Mouse (Mus musculus) neural tube, embryonic 13.5 days (tissue): Measurements from ENCODE around the gene Ptgfrn. TPM values are rescaled to one million over a fixed set of nuclear protein-coding genes. Genes with fewer than 3 reads are reported as not detected.

Experiments used
- ATAC-seq: fragments of 200-750 bp; cut with Nextera tagmentation; 2 replicates; pipeline ENCODE4 v1.8.0; 2017; ENCODE audit warnings: low read depth, mild to moderate bottlenecking, moderate TSS enrichment, moderate library complexity
- H3K27ac ChIP-seq: fragments of 300-500 bp; sonication (generic); replicated peaks from 2 replicates; pipeline ENCODE4 v1.5.1; 2015; ENCODE audit warnings: moderate library complexity, mild to moderate bottlenecking, inconsistent platforms
- H3K27me3 ChIP-seq: fragments of 300-500 bp; sonication (generic); 2 replicates; pipeline ENCODE4 v1.6.1; 2015; ENCODE audit warnings: mild to moderate bottlenecking, inconsistent platforms
- H3K36me3 ChIP-seq: fragments of 300-500 bp; sonication (generic); 2 replicates; pipeline ENCODE4 v1.6.1; 2015; ENCODE audit warnings: mild to moderate bottlenecking, inconsistent platforms
- H3K4me1 ChIP-seq: fragments of 300-500 bp; sonication (generic); replicated peaks from 2 replicates; pipeline ENCODE4 v1.6.1; 2015; ENCODE audit warnings: inconsistent platforms
- H3K4me2 ChIP-seq: fragments of 300-500 bp; sonication (generic); 2 replicates; pipeline ENCODE4 v1.6.1; 2015; ENCODE audit warnings: inconsistent platforms, mild to moderate bottlenecking, moderate library complexity
- H3K4me3 ChIP-seq: fragments of 300-500 bp; sonication (generic); 2 replicates; pipeline ENCODE4 v1.5.1; 2015; ENCODE audit warnings: mild to moderate bottlenecking, inconsistent platforms
- H3K9ac ChIP-seq: fragments of 300-500 bp; sonication (generic); 2 replicates; pipeline ENCODE4 v1.6.1; 2015; ENCODE audit warnings: moderate library complexity, mild to moderate bottlenecking, inconsistent platforms
- H3K9me3 ChIP-seq: fragments of 300-500 bp; sonication (generic); 2 replicates; pipeline ENCODE4 v1.6.1; 2016; ENCODE audit warnings: inconsistent platforms
- WGBS: fragments of 180-500 bp; shearing (Covaris S2); methylation state at CpG from one replicate; pipeline ENCODE4 v1.1.7; 2015; 5-methylcytosine and 5-hydroxymethylcytosine counted together
- polyA plus RNA-seq: library from polyadenylated mRNA; unstranded; fragments of >200 nt; fragmentation: Nextera tagmentation; extraction: Ambion mirVana; gene quantifications from 2 replicates; pipeline ENCODE4 v1.2.1, GENCODE M21; 2015

The Ptgfrn gene
- polyA plus RNA-seq, 1 experiment from 2014 or later, result 3.5 TPM

DNA sequence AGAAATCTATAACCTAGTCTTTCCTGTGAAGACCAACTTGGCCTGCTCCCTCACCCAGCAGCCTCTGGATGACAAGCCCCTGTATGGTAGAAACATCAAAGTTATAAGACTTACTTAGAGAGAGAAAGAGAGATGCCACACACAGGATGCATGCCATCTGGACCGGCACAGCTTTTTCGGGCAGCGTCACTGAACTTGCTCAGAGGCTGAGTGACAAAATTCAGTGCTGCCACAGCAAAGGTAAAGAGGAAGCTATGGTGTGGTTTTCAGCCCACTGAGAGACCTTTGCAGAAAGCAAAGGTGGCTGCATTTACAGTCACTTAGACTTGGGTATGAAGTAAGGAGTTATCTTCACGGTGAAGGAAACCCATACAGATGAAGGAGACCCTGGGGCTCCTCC is 80.7 kb downstream of the Ptgfrn start, which contains the start of gene Cd101:
Cd101 (minus strand) TSS at position 218 of the 400 bp plus-strand sequence.
- Histone ChIP-seq H3K4me2 (no peak within 1 kb of the TSS), H3K36me3 (no peaks in the 10 kb centered on the region), H3K4me1 (no peaks in the 10 kb centered on the region), H3K9me3 (no peaks in the 10 kb centered on the region), H3K27me3 (no peaks in the 10 kb centered on the region), H3K4me3 (no peak within 1 kb of the TSS), H3K27ac (no peak within 1 kb of the TSS), H3K9ac (no peak within 1 kb of the TSS)
- ATAC-seq, result no peak
- WGBS, result 95% methylated on average over 4 of the region's 4 CpGs

DNA sequence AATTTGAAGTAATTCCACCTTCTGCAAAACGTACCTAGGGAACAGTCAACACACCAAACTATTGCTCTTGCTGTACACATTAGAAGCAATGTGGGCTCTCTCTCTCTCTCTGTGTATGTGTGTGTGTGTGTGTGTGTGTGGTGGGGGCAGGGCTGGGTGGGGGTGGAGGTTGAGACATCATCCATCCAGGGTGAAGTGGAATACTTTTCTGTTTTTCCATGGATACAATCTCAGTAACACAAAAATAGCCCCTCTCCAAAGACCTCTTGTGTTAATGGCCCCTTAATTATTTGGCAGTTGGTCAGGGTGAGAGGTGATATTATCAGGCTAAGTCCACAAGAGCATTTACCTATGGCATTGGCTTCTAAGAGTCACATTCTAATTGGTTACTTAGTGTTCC is 83.3 kb downstream of the Ptgfrn start:
- no peaks in the 10 kb centered on the region for H3K4me1 ChIP-seq
- ATAC-seq, result no peak
- H3K9ac ChIP-seq, result no peak overlapping the region
- no peak overlapping the region for H3K4me2 ChIP-seq
- H3K27me3 ChIP-seq, result no peaks in the 10 kb centered on the region
- H3K27ac ChIP-seq, result no peak overlapping the region
- H3K4me3 ChIP-seq, result no peak overlapping the region
- H3K36me3 ChIP-seq, result no peaks in the 10 kb centered on the region
- H3K9me3 ChIP-seq, result no peaks in the 10 kb centered on the region
- WGBS, result 96% methylated on average over 1 of the region's 1 CpGs

DNA sequence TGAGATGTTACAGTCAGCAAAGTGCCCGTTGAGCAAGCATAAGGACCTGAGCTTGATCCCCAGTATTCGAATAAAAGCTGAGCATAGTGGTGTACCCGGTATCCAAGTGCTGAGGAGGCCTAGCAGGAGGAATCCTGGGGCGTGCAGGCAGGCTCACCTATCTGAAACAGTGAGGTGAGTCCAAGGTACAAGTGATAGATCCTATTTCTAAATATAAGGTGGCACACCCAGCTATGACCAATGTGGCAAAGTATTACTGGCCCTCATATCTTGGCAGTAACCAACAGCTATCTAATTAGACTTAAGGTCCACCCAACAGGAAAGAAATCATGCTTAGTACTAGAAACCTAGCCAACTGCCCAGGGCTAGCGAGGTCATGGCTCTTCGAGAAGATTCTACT is 87.1 kb downstream of the Ptgfrn start:
- no peaks in the 10 kb centered on the region for H3K27me3 ChIP-seq
- 89% methylated on average over 6 of the region's 6 CpGs for WGBS
- H3K4me1 ChIP-seq, result no peaks in the 10 kb centered on the region
- no peak overlapping the region for H3K27ac ChIP-seq
- no peak overlapping the region for H3K9ac ChIP-seq
- H3K4me2 ChIP-seq, result no peak overlapping the region
- ATAC-seq, result no peak
- no peak overlapping the region for H3K4me3 ChIP-seq
- no peaks in the 10 kb centered on the region for H3K36me3 ChIP-seq
- H3K9me3 ChIP-seq, result no peaks in the 10 kb centered on the region

DNA sequence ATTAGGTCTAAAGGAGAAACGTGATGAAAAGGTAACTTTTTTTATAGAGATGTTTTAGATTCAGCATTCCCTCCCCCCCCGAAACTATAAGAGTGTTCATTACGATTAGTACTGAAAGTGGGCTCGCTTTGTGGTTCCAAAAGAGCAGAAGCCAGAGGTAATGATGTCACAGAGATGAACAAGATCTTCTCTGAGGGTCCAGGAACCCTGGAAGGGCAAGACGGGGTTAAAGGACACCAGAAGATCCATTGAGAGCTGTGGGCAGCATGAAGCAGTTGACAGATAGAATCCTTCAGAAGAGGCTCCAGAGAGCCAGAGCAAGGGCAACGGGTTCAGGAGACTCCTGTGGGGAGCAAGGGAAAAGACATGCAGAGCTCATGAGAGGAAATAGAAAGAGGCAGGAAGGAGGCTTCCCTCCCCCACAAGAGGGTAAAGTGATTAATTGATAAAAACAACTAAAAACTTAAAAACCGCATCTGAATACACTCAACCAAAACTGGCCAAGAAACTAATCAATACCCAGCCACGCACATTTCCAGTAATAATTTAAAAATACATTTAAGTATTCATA is 88.5 kb downstream of the Ptgfrn start:
- no peak overlapping the region for H3K4me3 ChIP-seq
- 82% methylated on average over 8 of the region's 8 CpGs for WGBS

DNA sequence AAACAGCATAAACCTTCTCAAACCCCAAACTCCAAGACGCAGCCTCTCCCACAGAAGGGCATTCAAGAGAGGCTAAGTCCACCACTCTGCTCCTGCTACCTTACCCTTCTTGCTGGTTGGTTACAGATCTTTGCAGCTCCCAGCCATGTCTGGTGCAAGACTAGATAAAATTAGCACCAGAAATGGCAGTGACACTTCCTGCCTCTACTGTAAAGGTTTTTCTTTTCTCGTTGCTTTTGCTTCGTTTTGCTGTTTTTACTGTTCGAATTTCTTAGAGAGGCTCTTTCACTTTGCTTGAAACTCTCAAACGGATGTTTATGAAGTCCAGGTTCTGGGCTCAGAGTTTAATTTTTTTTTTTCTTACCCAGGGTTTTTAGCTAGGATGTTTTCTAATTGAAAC is 89.0 kb downstream of the Ptgfrn start:
- Histone ChIP-seq H3K4me1 (no peaks in the 10 kb centered on the region), H3K4me3 (no peak overlapping the region), H3K27me3 (no peaks in the 10 kb centered on the region), H3K9ac (no peak overlapping the region), H3K27ac (no peak overlapping the region), H3K36me3 (no peaks in the 10 kb centered on the region), H3K9me3 (no peaks in the 10 kb centered on the region), H3K4me2 (no peak overlapping the region)
- WGBS, result 90% methylated on average over 5 of the region's 5 CpGs
- no peak for ATAC-seq

More for the DNA sequence above, 88.5 kb downstream of the Ptgfrn start:
- H3K9me3 ChIP-seq, result no peaks in the 10 kb centered on the region
- H3K36me3 ChIP-seq, result no peaks in the 10 kb centered on the region
- no peak for ATAC-seq
- H3K27ac ChIP-seq, result no peak overlapping the region
- H3K4me1 ChIP-seq, result no peaks in the 10 kb centered on the region
- no peak overlapping the region for H3K4me2 ChIP-seq
- no peaks in the 10 kb centered on the region for H3K27me3 ChIP-seq
- H3K9ac ChIP-seq, result no peak overlapping the region

DNA sequence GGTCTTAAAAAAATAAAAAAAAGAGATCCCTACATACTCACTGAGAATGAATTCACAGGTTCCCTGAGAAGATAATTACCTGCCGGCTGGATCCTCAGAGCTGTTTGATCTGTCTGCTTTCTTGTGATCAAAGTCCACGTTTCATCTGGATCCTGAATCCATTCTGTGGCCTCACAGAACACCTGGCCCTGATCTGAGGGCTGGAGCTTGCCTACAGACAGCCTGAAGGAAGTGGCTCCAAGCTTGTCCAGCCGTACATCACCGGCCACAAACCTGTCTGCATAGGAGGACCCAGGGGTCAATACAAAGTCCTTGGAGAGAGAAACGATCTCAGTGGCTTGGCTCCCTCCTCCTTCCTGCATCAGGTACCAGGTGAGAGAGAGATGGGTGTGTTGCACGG is 91.6 kb downstream of the Ptgfrn start:
- H3K27ac ChIP-seq, result no peak overlapping the region
- H3K36me3 ChIP-seq, result no peaks in the 10 kb centered on the region
- WGBS, result 85% methylated on average over 6 of the region's 6 CpGs
- ATAC-seq, result no peak
- H3K9ac ChIP-seq, result no peak overlapping the region
- H3K27me3 ChIP-seq, result no peaks in the 10 kb centered on the region
- no peak overlapping the region for H3K4me2 ChIP-seq
- no peaks in the 10 kb centered on the region for H3K9me3 ChIP-seq
- H3K4me1 ChIP-seq, result peaks cover 14% of the 10 kb centered on the region; the same call in 1 of the 2 replicates
- no peak overlapping the region for H3K4me3 ChIP-seq

DNA sequence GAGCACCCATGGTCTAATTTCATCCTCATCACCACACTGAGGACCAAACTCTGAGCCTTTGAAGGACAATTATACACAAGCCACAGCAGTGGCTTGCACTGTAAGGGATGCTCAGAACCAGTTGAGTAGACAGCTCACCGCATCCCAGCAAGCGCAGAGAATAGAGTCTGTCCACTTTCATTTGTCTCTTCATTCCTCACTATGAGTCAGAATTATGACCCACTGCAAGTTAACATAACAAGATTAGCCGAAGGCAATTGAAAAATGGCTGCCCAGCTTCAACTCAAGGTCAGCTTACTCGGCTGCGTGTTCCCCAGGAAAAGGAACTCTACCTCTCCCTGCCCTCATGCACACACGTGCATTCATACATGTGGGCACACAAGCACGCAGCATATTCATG is 94.0 kb downstream of the Ptgfrn start:
- H3K9ac ChIP-seq, result no peak overlapping the region
- H3K4me3 ChIP-seq, result no peak overlapping the region
- WGBS, result 86% methylated on average over 7 of the region's 7 CpGs
- no peaks in the 10 kb centered on the region for H3K9me3 ChIP-seq
- no peak overlapping the region for H3K27ac ChIP-seq
- no peaks in the 10 kb centered on the region for H3K27me3 ChIP-seq
- H3K4me2 ChIP-seq, result no peak overlapping the region
- H3K4me1 ChIP-seq, result peaks cover 21% of the 10 kb centered on the region; the same call in 1 of the 2 replicates
- H3K36me3 ChIP-seq, result no peaks in the 10 kb centered on the region
- no peak for ATAC-seq

DNA sequence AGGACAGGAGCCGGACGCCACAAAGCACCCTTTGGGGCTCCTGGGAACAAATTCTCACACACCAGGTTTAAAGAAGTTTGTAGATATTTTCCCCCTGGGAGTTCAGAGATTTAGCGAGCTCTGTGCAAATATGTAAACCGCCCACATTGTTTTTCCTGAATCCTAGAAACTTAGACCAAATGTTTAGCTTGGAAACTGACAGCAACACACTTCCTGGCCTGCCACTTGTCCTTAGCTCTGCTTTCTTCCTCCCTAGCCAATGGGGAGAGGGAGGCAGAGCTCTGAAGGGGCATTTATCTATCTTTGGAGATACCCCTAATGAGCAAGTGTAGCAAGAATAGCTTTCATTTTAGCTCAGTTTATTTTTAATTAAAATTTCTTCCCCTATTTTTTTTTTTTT is 94.8 kb downstream of the Ptgfrn start:
- peaks cover 21% of the 10 kb centered on the region; the same call in 1 of the 2 replicates for H3K4me1 ChIP-seq
- H3K27ac ChIP-seq, result no peak overlapping the region
- no peaks in the 10 kb centered on the region for H3K27me3 ChIP-seq
- no peak for ATAC-seq
- no peak overlapping the region for H3K9ac ChIP-seq
- H3K4me2 ChIP-seq, result no peak overlapping the region
- WGBS, result 48% methylated on average over 4 of the region's 4 CpGs
- no peak overlapping the region for H3K4me3 ChIP-seq
- no peaks in the 10 kb centered on the region for H3K9me3 ChIP-seq
- H3K36me3 ChIP-seq, result no peaks in the 10 kb centered on the region

DNA sequence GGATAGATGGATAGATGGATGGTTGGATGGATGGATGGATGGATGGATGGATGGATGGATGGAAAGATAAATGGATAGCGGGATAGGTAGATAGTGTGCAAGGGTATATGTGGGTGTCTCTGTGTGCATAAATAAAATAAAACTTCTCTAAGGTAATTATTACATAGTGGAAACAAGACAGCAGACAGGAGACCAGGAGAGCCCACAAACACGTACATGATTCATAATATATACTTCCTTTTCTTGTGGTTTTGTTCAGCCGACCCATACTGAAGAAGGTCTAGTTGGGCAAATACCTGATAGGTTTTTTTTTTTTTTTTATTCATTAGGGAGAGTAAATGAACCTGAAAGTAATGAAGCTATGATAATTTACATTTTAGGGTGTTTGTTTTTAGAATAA is 96.5 kb downstream of the Ptgfrn start:
- ATAC-seq, result no peak
- WGBS, result 87% methylated on average over 3 of the region's 3 CpGs

DNA sequence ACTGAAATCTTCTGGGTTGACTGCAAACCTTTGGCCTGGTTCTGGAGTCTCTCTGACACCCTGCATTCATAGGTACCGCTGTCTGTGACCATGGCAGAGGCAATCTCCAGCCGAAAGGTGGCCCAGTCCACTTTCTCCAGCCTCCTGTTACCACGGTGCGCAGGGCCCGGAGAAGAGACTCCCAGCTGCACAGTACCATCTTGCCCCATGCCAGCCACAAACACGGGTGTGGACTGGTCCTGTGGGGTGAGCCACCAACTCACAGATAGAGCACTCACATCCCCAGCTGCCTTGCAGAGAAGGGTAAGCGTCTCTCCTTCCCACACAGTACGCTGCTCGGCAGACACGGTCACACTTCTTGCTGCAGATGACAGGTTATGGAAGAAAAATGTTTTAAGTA is 97.1 kb downstream of the Ptgfrn start:
- Histone ChIP-seq H3K4me2 (no peak overlapping the region), H3K4me1 (peaks cover 21% of the 10 kb centered on the region; the same call in 1 of the 2 replicates), H3K9me3 (no peaks in the 10 kb centered on the region), H3K9ac (no peak overlapping the region), H3K36me3 (no peaks in the 10 kb centered on the region), H3K27me3 (no peaks in the 10 kb centered on the region), H3K4me3 (no peak overlapping the region), H3K27ac (no peak overlapping the region)
- 91% methylated on average over 10 of the region's 10 CpGs for WGBS
- no peak for ATAC-seq

More for the DNA sequence above, 96.5 kb downstream of the Ptgfrn start:
- Histone ChIP-seq H3K9me3 (no peaks in the 10 kb centered on the region), H3K27me3 (no peaks in the 10 kb centered on the region), H3K36me3 (no peaks in the 10 kb centered on the region), H3K4me2 (no peak overlapping the region), H3K27ac (no peak overlapping the region), H3K4me3 (no peak overlapping the region), H3K4me1 (peaks cover 21% of the 10 kb centered on the region; the same call in 1 of the 2 replicates), H3K9ac (no peak overlapping the region)

DNA sequence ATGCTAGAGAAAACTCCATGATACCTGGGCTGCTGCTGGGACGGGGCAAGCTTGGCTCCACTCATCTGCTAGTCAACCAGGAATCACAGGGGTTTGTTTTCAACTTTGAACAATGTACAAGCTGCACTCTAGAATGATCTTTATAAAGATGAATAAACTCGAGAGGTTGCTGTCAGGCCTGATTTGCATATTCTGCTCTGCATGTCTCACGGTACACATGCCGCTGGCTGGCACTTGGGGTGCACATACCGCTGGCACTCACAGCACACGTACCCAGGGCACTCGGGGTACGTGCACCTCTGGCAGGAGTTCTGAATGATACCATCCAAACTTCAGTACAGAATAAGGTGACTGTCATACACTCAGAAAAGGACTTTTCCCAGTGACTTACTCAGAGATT is 97.5 kb downstream of the Ptgfrn start:
- ATAC-seq, result no peak
- H3K4me2 ChIP-seq, result no peak overlapping the region
- no peak overlapping the region for H3K9ac ChIP-seq
- no peaks in the 10 kb centered on the region for H3K36me3 ChIP-seq
- no peak overlapping the region for H3K4me3 ChIP-seq
- 81% methylated on average over 8 of the region's 8 CpGs for WGBS
- H3K9me3 ChIP-seq, result no peaks in the 10 kb centered on the region
- no peak overlapping the region for H3K27ac ChIP-seq
- H3K4me1 ChIP-seq, result peaks cover 21% of the 10 kb centered on the region; the same call in 1 of the 2 replicates
- no peaks in the 10 kb centered on the region for H3K27me3 ChIP-seq

DNA sequence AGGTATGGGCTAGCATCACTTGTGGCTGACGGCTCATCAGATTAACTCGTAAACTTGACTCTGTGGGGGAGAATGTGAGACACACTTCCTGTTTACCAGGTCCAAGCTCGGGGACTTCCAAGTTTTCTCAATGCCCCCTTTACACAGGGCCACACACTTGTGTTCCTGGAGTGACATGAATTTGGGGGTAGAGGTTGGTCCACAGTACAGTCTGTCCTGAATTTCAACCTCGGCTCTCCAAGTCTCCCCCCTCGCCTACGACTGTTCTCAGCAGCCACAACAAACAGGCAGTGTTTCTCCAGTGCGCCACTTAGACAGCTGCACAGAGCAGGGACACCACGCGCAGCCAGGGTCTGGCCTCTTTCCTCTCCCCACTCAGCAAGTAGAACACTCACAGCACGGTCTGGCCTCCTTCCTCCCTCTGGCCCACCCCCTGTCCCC is 97.9 kb downstream of the Ptgfrn start:
- H3K9me3 ChIP-seq, result no peaks in the 10 kb centered on the region
- peaks cover 21% of the 10 kb centered on the region; the same call in 1 of the 2 replicates for H3K4me1 ChIP-seq
- H3K27ac ChIP-seq, result no peak overlapping the region
- no peaks in the 10 kb centered on the region for H3K27me3 ChIP-seq
- WGBS, result 72% methylated on average over 10 of the region's 10 CpGs
- H3K4me2 ChIP-seq, result no peak overlapping the region
- H3K36me3 ChIP-seq, result no peaks in the 10 kb centered on the region
- H3K9ac ChIP-seq, result no peak overlapping the region
- no peak overlapping the region for H3K4me3 ChIP-seq
- no peak for ATAC-seq

DNA sequence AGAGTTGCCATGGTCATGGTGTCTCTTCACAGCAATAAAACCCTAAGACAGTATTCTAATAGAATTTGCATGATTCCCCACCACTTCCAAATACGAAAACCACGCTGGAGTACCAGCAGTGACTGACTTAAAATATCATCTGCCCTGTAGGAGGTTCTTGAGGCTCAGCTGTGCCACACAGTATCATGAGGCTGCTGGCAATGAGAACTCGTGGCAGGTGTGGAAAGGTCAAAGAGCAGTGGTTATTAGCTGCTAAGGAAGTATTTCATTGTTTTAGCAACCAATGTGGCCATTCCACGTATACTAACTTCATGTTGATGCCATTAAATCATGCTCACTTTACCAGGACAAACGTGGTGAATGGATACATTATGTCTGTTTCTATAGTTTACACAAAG is 98.9 kb downstream of the Ptgfrn start:
- 53% methylated on average over 5 of the region's 5 CpGs for WGBS
- Histone ChIP-seq H3K9ac (no peak overlapping the region), H3K4me3 (no peak overlapping the region), H3K4me2 (no peak overlapping the region), H3K27me3 (no peaks in the 10 kb centered on the region), H3K36me3 (no peaks in the 10 kb centered on the region), H3K9me3 (no peaks in the 10 kb centered on the region), H3K27ac (no peak overlapping the region), H3K4me1 (peaks cover 21% of the 10 kb centered on the region; the same call in 1 of the 2 replicates)
- no peak for ATAC-seq
